9 mouse cellular contexts compared by ENCODE assay signal in genomic region chr1:93176525-93177332, GRCm38 (mm10). TPM values are rescaled to one million over a fixed set of nuclear protein-coding genes. Genes with fewer than 3 reads are reported as not detected.
A peak's percentile ranks its signal among the peaks of the same experiment; 100 is the strongest.
DNase-seq lines count a peak whose midpoint lies in the region; ATAC-seq lines count a peak whose summit lies in the region.
"Had no signal": no experiment of that assay in that cellular context is flagged by ENCODE, and none has a peak within 500 bp of the region (broad histone marks: within the 10 kb centered on the region; RNA-seq: fewer than 3 reads in every experiment).

No protein-coding gene starts in this region.

- intact Hi-C loops in left cerebral cortex, postnatal 14 days (cut with DNase I) = loop anchor here (5.0 kb wide), 1 partner anchor 51 kb away; no protein-coding TSS in a partner anchor

- peaks cover 18% of the 10 kb centered on the region for H3K4me1 ChIP-seq in intestine, embryonic 14.5 days (replicated peaks; ENCODE audit: control insufficient read depth, insufficient read depth, low read length)

- WGBS in intestine, embryonic 14.5 days = 2% methylated on average over 44 of the region's 44 CpGs

- DNase-seq in MN1 (ENCODE audit: low spot score) = peak; percentile 58
- peak; percentile 80 for DNase-seq in embryo, embryonic 10.5 days (ENCODE audit: low spot score)
- DNase-seq in gastrocnemius, postnatal 4 days (ENCODE audit: low spot score in 2 of 2) = peak; percentile 71 to 79
- peak; percentile 83 for DNase-seq in intestine, embryonic 14.5 days (ENCODE audit: low spot score)
- peak; percentile 41 to 42 for DNase-seq in left cerebral cortex, postnatal 14 days (ENCODE audit: low spot score in 2 of 2)
- DNase-seq in mesoderm, embryonic 11.5 days (ENCODE audit: low read depth, low spot score) = peak; percentile 85
- peak; percentile 71 for DNase-seq in right cerebral cortex, postnatal 4 days

- H3K36me3 ChIP-seq in intestine, embryonic 14.5 days (ENCODE audit: control insufficient read depth, insufficient read depth, low read length) = no peaks in the 10 kb centered on the region

- H3K9ac ChIP-seq in intestine, embryonic 14.5 days (ENCODE audit: low read length) = peak overlapping the region; percentile 30; the same call in 1 of the 2 replicates

- no peaks in the 10 kb centered on the region for H3K27me3 ChIP-seq in intestine, embryonic 14.5 days (replicated peaks; ENCODE audit: control insufficient read depth, insufficient read depth, low read length)

- no peaks in the 10 kb centered on the region for H3K9me3 ChIP-seq in intestine, embryonic 14.5 days (ENCODE audit: control insufficient read depth, low read length)

- peak; percentile 76 for ATAC-seq in intestine, embryonic 14.5 days (replicated peaks; ENCODE audit: low FRiP score, low TSS enrichment, low read depth)
- ATAC-seq in activated CD4-positive, CD25-positive, alpha-beta regulatory T cell, adult 4 months = no peak

- H3K4me2 ChIP-seq in intestine, embryonic 14.5 days (ENCODE audit: low read length) = peak overlapping the region; percentile 57

- H3K4me3 ChIP-seq in intestine, embryonic 14.5 days (ENCODE audit: low read depth, low read length) = peak overlapping the region; percentile 30

- H3K27ac ChIP-seq in intestine, embryonic 14.5 days (ENCODE audit: low read depth) = peak overlapping the region; percentile 88

RNA-seq across cellular contexts. Expression of gene Crocc2, which starts 8.2 kb away (rescaled TPM):
- not detected for total RNA-seq in gastrocnemius, postnatal 4 days (2021)
- polyA plus RNA-seq in intestine, embryonic 14.5 days (2014; fragmentation: Nextera tagmentation; extraction: Ambion mirVana) = 0.04 and 0.16 TPM in 2 replicates
- under 1 TPM; 0.07 to 0.19 TPM for total RNA-seq in left cerebral cortex, postnatal 14 days (2021)
- not detected for polyA plus RNA-seq in activated CD4-positive, CD25-positive, alpha-beta regulatory T cell, adult 4 months (2017; shearing (Covaris generic))
- total RNA-seq: liver, adult 2 months had no signal
- polyA plus RNA-seq: liver, adult 2 months had no signal

RNA-seq across cellular contexts. Expression of gene 2310007B03Rik, which starts 16.0 kb away (rescaled TPM):
- not detected for total RNA-seq in gastrocnemius, postnatal 4 days (2021)
- polyA plus RNA-seq in intestine, embryonic 14.5 days (2014; fragmentation: Nextera tagmentation; extraction: Ambion mirVana) = 3.2 and 3.9 TPM in 2 replicates
- total RNA-seq in left cerebral cortex, postnatal 14 days (2021) = not detected
- polyA plus RNA-seq in activated CD4-positive, CD25-positive, alpha-beta regulatory T cell, adult 4 months (2017; shearing (Covaris generic)) = not detected
- total RNA-seq: liver, adult 2 months had no signal

RNA-seq across cellular contexts. Expression of gene Agxt, which starts 41.7 kb away (rescaled TPM):
- total RNA-seq in gastrocnemius, postnatal 4 days (2021) = under 1 TPM in 1 of 2 experiments, not detected in 1; 0.78 TPM
- not detected in 2 replicates for polyA plus RNA-seq in intestine, embryonic 14.5 days (2014; fragmentation: Nextera tagmentation; extraction: Ambion mirVana)
- total RNA-seq in left cerebral cortex, postnatal 14 days (2021) = not detected
- not detected for polyA plus RNA-seq in activated CD4-positive, CD25-positive, alpha-beta regulatory T cell, adult 4 months (2017; shearing (Covaris generic))

RNA-seq across cellular contexts. Expression of gene Sned1, which starts 58.9 kb away (rescaled TPM):
- total RNA-seq in gastrocnemius, postnatal 4 days (2021) = 1 to 10 TPM; 6.3 to 9.1 TPM
- 4.9 and 5.3 TPM in 2 replicates for polyA plus RNA-seq in intestine, embryonic 14.5 days (2014; fragmentation: Nextera tagmentation; extraction: Ambion mirVana)
- 1 to 10 TPM; 7.7 to 8.2 TPM for total RNA-seq in left cerebral cortex, postnatal 14 days (2021)
- under 1 TPM; 0.06 to 0.16 TPM for polyA plus RNA-seq in activated CD4-positive, CD25-positive, alpha-beta regulatory T cell, adult 4 months (2017; shearing (Covaris generic))
